Mouse (Mus musculus): Measurements from ENCODE around the gene Fgfr1op. TPM values are rescaled to one million over a fixed set of nuclear protein-coding genes. Genes with fewer than 3 reads are reported as not detected.
"Not testable (repeated sequence)": the region's sequence is repeated elsewhere in the genome, so short reads cannot be mapped to it uniquely, and the experiment has no call there.

Fgfr1op gene
- polyA plus RNA-seq, 1 experiment from 2014 or later: 24.9 TPM

GRCm38 (mm10) chr17:8138116-8138515 lies 27.2 kb upstream of the Fgfr1op start:
- 92% methylated on average over 5 of the region's 5 CpGs for WGBS (ENCODE audit: insufficient replicate concordance)
- not testable (repeated sequence) for H3K27me3 ChIP-seq (ENCODE audit: control insufficient read depth, insufficient read depth, low read length); H3K27ac ChIP-seq (ENCODE audit: low read depth, low read length); ATAC-seq (replicated peaks; ENCODE audit: insufficient number of reproducible peaks, low FRiP score, low TSS enrichment); H3K4me2 ChIP-seq; H3K36me3 ChIP-seq (ENCODE audit: control insufficient read depth, insufficient read depth, low read length); H3K9ac ChIP-seq (ENCODE audit: low read depth, low read length); H3K4me1 ChIP-seq (ENCODE audit: control insufficient read depth, insufficient read depth, low read length); H3K4me3 ChIP-seq (ENCODE audit: low read depth, low read length); H3K9me3 ChIP-seq (replicated peaks; ENCODE audit: control insufficient read depth, low read length)

DNA sequence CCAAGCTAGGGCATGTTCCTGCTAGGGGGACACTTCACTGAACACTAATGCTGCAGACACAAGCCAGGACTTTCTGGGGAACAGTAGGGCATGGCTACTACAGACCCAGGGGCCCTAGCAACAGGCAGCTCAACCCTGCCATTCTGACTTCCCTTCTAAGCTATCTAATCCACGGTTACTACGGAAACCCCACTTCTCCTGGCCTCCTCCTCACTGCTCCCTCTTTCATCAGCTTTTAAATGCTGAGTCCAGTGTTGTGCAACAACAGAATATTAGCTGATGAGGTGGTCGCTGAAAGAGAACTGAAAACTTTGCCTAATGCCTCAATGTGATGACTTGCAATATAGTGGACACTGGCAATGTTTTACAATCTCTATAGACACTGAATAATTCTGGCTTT lies 25.1 kb upstream of the Fgfr1op start:
- H3K4me2 ChIP-seq; H3K4me3 ChIP-seq (ENCODE audit: low read depth, low read length); H3K27me3 ChIP-seq (ENCODE audit: control insufficient read depth, insufficient read depth, low read length); ATAC-seq (replicated peaks; ENCODE audit: insufficient number of reproducible peaks, low FRiP score, low TSS enrichment); H3K9ac ChIP-seq (ENCODE audit: low read depth, low read length); H3K27ac ChIP-seq (ENCODE audit: low read depth, low read length); H3K9me3 ChIP-seq (replicated peaks; ENCODE audit: control insufficient read depth, low read length); H3K36me3 ChIP-seq (ENCODE audit: control insufficient read depth, insufficient read depth, low read length); H3K4me1 ChIP-seq (ENCODE audit: control insufficient read depth, insufficient read depth, low read length): not testable (repeated sequence)
- 72% methylated on average over 3 of the region's 3 CpGs for WGBS (ENCODE audit: insufficient replicate concordance)

DNA sequence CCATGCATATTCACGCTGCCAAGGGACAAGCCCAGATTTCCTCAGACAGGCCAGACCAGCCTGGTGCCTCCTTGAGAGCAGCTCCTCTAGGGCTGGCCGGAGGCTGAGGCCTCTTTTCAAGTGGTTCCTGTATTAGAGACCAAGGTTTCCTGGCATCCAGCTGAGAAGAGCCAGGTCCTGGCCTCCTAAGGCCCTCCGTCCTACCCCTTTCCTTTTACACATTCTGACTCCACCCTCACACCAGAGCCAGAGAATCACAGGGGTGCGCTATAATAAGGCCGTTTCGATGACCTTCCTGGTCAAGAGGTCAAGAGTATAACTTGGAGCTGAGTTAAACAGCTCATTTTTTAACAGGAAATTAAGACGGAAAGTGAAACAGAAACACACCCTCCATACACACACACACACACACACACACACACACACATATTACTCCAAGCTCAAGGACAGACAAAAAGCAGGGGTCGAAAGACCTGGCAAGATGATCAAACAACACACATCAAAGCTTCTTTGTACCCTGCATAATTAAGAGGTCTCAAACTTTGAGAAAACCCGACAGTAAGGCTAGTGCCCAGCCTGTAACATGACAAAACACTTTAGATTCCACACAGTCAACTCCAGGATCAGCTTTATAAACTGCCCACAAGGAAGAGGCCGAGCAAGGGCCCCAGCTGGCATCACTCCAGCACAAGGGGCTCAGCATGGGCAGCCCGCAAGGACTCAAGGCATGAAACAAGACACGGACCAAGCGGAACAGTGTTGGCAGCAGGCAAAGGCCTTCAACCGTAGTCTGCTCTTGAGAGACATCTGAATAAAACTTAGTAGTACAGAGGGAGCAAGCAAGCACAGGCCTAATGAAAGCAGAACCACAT lies 21.3 kb upstream of the Fgfr1op start:
- not testable (repeated sequence) for H3K9me3 ChIP-seq (replicated peaks; ENCODE audit: control insufficient read depth, low read length); H3K36me3 ChIP-seq (ENCODE audit: control insufficient read depth, insufficient read depth, low read length); H3K27me3 ChIP-seq (ENCODE audit: control insufficient read depth, insufficient read depth, low read length); H3K4me2 ChIP-seq; H3K9ac ChIP-seq (ENCODE audit: low read depth, low read length); H3K4me3 ChIP-seq (ENCODE audit: low read depth, low read length); H3K27ac ChIP-seq (ENCODE audit: low read depth, low read length); H3K4me1 ChIP-seq (ENCODE audit: control insufficient read depth, insufficient read depth, low read length); ATAC-seq (replicated peaks; ENCODE audit: insufficient number of reproducible peaks, low FRiP score, low TSS enrichment)
- WGBS (ENCODE audit: insufficient replicate concordance): 55% methylated on average over 13 of the region's 14 CpGs

DNA sequence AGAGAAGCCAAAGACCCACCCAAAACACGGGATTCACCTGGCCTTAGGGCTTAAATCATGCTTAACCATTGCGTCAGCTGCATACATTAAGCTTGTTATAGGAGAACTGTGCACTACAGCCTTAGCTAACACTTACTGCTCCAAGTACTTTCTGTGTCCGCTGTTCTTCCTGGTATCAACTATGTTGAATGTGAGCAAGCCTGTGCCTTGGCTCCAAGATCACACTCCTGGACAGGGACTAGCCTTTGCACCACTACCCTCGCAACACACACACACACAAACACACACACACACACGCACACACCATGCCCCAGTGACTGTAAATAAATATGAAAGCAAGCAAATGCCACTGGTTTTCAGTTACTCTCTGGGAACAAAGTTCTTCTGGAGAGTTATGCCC lies 18.4 kb upstream of the Fgfr1op start:
- H3K27me3 ChIP-seq (ENCODE audit: control insufficient read depth, insufficient read depth, low read length); H3K36me3 ChIP-seq (ENCODE audit: control insufficient read depth, insufficient read depth, low read length); H3K9me3 ChIP-seq (replicated peaks; ENCODE audit: control insufficient read depth, low read length); ATAC-seq (replicated peaks; ENCODE audit: insufficient number of reproducible peaks, low FRiP score, low TSS enrichment); H3K27ac ChIP-seq (ENCODE audit: low read depth, low read length); H3K4me1 ChIP-seq (ENCODE audit: control insufficient read depth, insufficient read depth, low read length): not testable (repeated sequence)
- peak overlapping the region; percentile 56 for H3K4me2 ChIP-seq
- 0 out of 2 replicates have a peak overlapping the region, but pooled peaks have one; percentile 34 for H3K9ac ChIP-seq (ENCODE audit: low read depth, low read length)
- 17% methylated on average over 4 of the region's 5 CpGs for WGBS (ENCODE audit: insufficient replicate concordance)
- peak overlapping the region; percentile 52 for H3K4me3 ChIP-seq (ENCODE audit: low read depth, low read length)

GRCm38 (mm10) chr17:8147439-8148316 lies 17.6 kb upstream of the Fgfr1op start, which contains the start of the genes Gm49673 and Rnaset2a:
Gm49673 (minus strand) TSS chr17:8147788.
Rnaset2a (minus strand) TSS chr17:8148097.
- under 1% methylated on average over 43 of the region's 67 CpGs for WGBS (ENCODE audit: insufficient replicate concordance)
- Histone ChIP-seq H3K4me3 (ENCODE audit: low read depth, low read length) (peak within 1 kb of the TSS; percentile 52), H3K4me2 (peak within 1 kb of the TSS; percentile 57), H3K9ac (ENCODE audit: low read depth, low read length) (peak within 1 kb of the TSS; percentile 76)
- not testable (repeated sequence) for H3K27ac ChIP-seq (ENCODE audit: low read depth, low read length); H3K4me1 ChIP-seq (ENCODE audit: control insufficient read depth, insufficient read depth, low read length); H3K27me3 ChIP-seq (ENCODE audit: control insufficient read depth, insufficient read depth, low read length); H3K36me3 ChIP-seq (ENCODE audit: control insufficient read depth, insufficient read depth, low read length); H3K9me3 ChIP-seq (replicated peaks; ENCODE audit: control insufficient read depth, low read length)
- ATAC-seq (replicated peaks; ENCODE audit: insufficient number of reproducible peaks, low FRiP score, low TSS enrichment): peak; percentile 99

GRCm38 (mm10) chr17:8155010-8155409 lies 10.3 kb upstream of the Fgfr1op start:
- H3K4me1 ChIP-seq (ENCODE audit: control insufficient read depth, insufficient read depth, low read length); ATAC-seq (replicated peaks; ENCODE audit: insufficient number of reproducible peaks, low FRiP score, low TSS enrichment); H3K9me3 ChIP-seq (replicated peaks; ENCODE audit: control insufficient read depth, low read length); H3K36me3 ChIP-seq (ENCODE audit: control insufficient read depth, insufficient read depth, low read length); H3K4me3 ChIP-seq (ENCODE audit: low read depth, low read length); H3K4me2 ChIP-seq; H3K27me3 ChIP-seq (ENCODE audit: control insufficient read depth, insufficient read depth, low read length); H3K27ac ChIP-seq (ENCODE audit: low read depth, low read length); H3K9ac ChIP-seq (ENCODE audit: low read depth, low read length): not testable (repeated sequence)
- WGBS (ENCODE audit: insufficient replicate concordance): 69% methylated on average over 6 of the region's 7 CpGs

GRCm38 (mm10) chr17:8155982-8156381 lies 9.3 kb upstream of the Fgfr1op start:
- not testable (repeated sequence) for H3K27me3 ChIP-seq (ENCODE audit: control insufficient read depth, insufficient read depth, low read length); H3K36me3 ChIP-seq (ENCODE audit: control insufficient read depth, insufficient read depth, low read length); H3K27ac ChIP-seq (ENCODE audit: low read depth, low read length); H3K4me2 ChIP-seq; H3K9ac ChIP-seq (ENCODE audit: low read depth, low read length); ATAC-seq (replicated peaks; ENCODE audit: insufficient number of reproducible peaks, low FRiP score, low TSS enrichment); H3K4me3 ChIP-seq (ENCODE audit: low read depth, low read length); H3K9me3 ChIP-seq (replicated peaks; ENCODE audit: control insufficient read depth, low read length); H3K4me1 ChIP-seq (ENCODE audit: control insufficient read depth, insufficient read depth, low read length)
- WGBS (ENCODE audit: insufficient replicate concordance): no CpG with 5 or more reads among the region's 8 CpGs

- H3K4me1 ChIP-seq (ENCODE audit: control insufficient read depth, insufficient read depth, low read length); H3K9ac ChIP-seq (ENCODE audit: low read depth, low read length); H3K27ac ChIP-seq (ENCODE audit: low read depth, low read length); ATAC-seq (replicated peaks; ENCODE audit: insufficient number of reproducible peaks, low FRiP score, low TSS enrichment); H3K36me3 ChIP-seq (ENCODE audit: control insufficient read depth, insufficient read depth, low read length); H3K27me3 ChIP-seq (ENCODE audit: control insufficient read depth, insufficient read depth, low read length); H3K4me2 ChIP-seq; H3K9me3 ChIP-seq (replicated peaks; ENCODE audit: control insufficient read depth, low read length); H3K4me3 ChIP-seq (ENCODE audit: low read depth, low read length): not testable (repeated sequence)
- WGBS (ENCODE audit: insufficient replicate concordance): no CpG with 5 or more reads among the region's 1 CpGs
Observed at GRCm38 (mm10) chr17:8158627-8159026, 6.7 kb upstream of the Fgfr1op start.

All from heart, embryonic 11.5 days (tissue).